Mouse (Mus musculus) stomach, postnatal 0 days (tissue): Measurements from ENCODE around the gene Rassf8.

Experiments
- CTCF ChIP-seq: IDR thresholded peaks from 2 replicates; pipeline ENCODE4 v1.5.1; 2016; ENCODE audit warnings: antibody characterized with exemption, low read depth, mild to moderate bottlenecking, moderate library complexity
- EP300 ChIP-seq: optimal IDR thresholded peaks from 2 replicates; pipeline ENCODE3; 2016; ENCODE audit warnings: antibody characterized with exemption

- TF ChIP-seq EP300 (no peak), CTCF (no peak)
Measured at GRCm38 (mm10) chr6:145703667-145704066, 42.9 kb upstream of the Rassf8 start.
